Mouse (Mus musculus) WW6 (cell line): ENCODE results near the gene Ksr1.

Experiments used
- DNase-seq: peaks from one replicate; pipeline ENCODE4 v3.0.0-alpha.2; 2013; ENCODE audit warnings: low read depth, low spot score

The Ksr1 gene

GRCm38 (mm10) chr11:78982042-78982441 lies 164.2 kb downstream of the Ksr1 start:
- no peak for DNase-seq

- DNase-seq: no peak
These were observed 166.0 kb downstream of the Ksr1 start for GRCm38 (mm10) chr11:78980083-78980634.

GRCm38 (mm10) chr11:78978176-78979019 lies 167.8 kb downstream of the Ksr1 start:
- no peak for DNase-seq

- no peak for DNase-seq
These were observed 169.3 kb downstream of the Ksr1 start for GRCm38 (mm10) chr11:78976731-78977510.

- DNase-seq: peak; percentile 47
These were observed 172.6 kb downstream of the Ksr1 start for GRCm38 (mm10) chr11:78973381-78974150.

- DNase-seq: no peak
These were observed 173.3 kb downstream of the Ksr1 start for GRCm38 (mm10) chr11:78972811-78973351.

- DNase-seq: no peak
These were observed 173.9 kb downstream of the Ksr1 start for GRCm38 (mm10) chr11:78972328-78972727.

- DNase-seq: no peak
These were observed 174.5 kb downstream of the Ksr1 start for GRCm38 (mm10) chr11:78971746-78972145.

- DNase-seq: no peak
These were observed 175.1 kb downstream of the Ksr1 start for GRCm38 (mm10) chr11:78971096-78971495.

- DNase-seq: no peak
These were observed 178.1 kb downstream of the Ksr1 start for GRCm38 (mm10) chr11:78968121-78968520.

GRCm38 (mm10) chr11:78967371-78967770 lies 178.8 kb downstream of the Ksr1 start:
- peak; percentile 54 for DNase-seq
